Mouse (Mus musculus) ES-E14 (cell line): ENCODE data around the gene Stat5a.

Experiments
- CHD2 ChIP-seq: IDR thresholded peaks from 2 replicates; pipeline ENCODE4 v1.6.1; 2014; ENCODE audit warnings: mild to moderate bottlenecking, low read depth, low read length, inconsistent platforms
- HCFC1 ChIP-seq: IDR thresholded peaks from 2 replicates; pipeline ENCODE4 v1.6.1; 2012; ENCODE audit warnings: low read length, inconsistent platforms, borderline replicate concordance; ENCODE audit not compliant: insufficient read depth

DNA sequence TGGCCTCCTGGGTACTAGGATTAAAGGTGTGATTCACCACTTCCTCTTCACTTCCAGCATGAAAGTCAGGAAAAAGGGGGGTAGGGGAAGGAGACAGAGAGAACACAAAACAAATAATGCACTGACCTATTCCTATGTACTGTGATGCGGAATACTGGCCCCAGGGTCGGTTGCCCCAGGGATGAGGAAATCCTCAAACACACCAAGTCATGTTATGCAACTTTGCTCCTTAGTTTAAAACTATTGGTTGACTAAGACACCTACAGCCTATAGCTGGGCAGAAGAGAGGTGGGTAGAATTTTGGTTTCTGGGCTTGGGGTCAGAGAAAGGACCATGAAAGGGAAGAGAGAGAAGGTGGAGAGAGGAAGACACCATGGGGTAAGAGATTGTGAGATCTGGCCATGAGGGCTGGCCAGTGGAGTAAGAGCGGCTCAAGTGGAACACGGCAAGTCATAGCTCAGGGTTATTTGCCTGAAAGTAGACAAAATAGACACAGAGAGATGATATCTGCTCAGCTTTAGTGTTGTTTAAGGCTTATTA lies 57.4 kb downstream of the Stat5a start:
- TF ChIP-seq HCFC1 (no peak), CHD2 (no peak)
